Mouse (Mus musculus): Measurements from ENCODE around the gene Glb1l3. TPM values are rescaled to one million over a fixed set of nuclear protein-coding genes. Genes with fewer than 3 reads are reported as not detected.
"Not testable (repeated sequence)": the region's sequence is repeated elsewhere in the genome, so short reads cannot be mapped to it uniquely, and the experiment has no call there.

The Glb1l3 gene
- not detected in 2 replicates for polyA plus RNA-seq (2014; fragmentation: Nextera tagmentation; extraction: Ambion mirVana)

- H3K27me3 ChIP-seq (ENCODE audit: control insufficient read depth, insufficient read depth, low read length) = no peaks in the 10 kb centered on the region
- no peaks in the 10 kb centered on the region for H3K36me3 ChIP-seq (replicated peaks; ENCODE audit: control insufficient read depth, insufficient read depth, low read depth, low read length)
- H3K9ac ChIP-seq (replicated peaks; ENCODE audit: low read length) = no peak within 1 kb of the TSS
- ATAC-seq (replicated peaks; ENCODE audit: insufficient number of reproducible peaks, low FRiP score, low TSS enrichment, low read depth) (no peak), DNase-seq (ENCODE audit: low spot score) (no peak)
- H3K9me3 ChIP-seq (replicated peaks; ENCODE audit: control insufficient read depth, low read length) = no peaks in the 10 kb centered on the region
- H3K4me3 ChIP-seq (ENCODE audit: low read depth, low read length) = no peak within 1 kb of the TSS
- H3K4me1 ChIP-seq (ENCODE audit: control insufficient read depth, insufficient read depth, low read length) = no peaks in the 10 kb centered on the region
- 86% methylated on average over 5 of the region's 5 CpGs for WGBS
- no peak within 1 kb of the TSS for H3K4me2 ChIP-seq (ENCODE audit: low read depth, low read length)
- H3K27ac ChIP-seq (replicated peaks; ENCODE audit: low read depth, low read length) = no peak within 1 kb of the TSS
These were observed at the start of gene Glb1l3 for GRCm38 (mm10) chr9:26860751-26861150. Gene Glb1l3 (minus strand): TSS chr9:26860890.

GRCm38 (mm10) chr9:26869856-26870255, 9.2 kb upstream of the Glb1l3 start:
- not testable (repeated sequence) for H3K36me3 ChIP-seq (replicated peaks; ENCODE audit: control insufficient read depth, insufficient read depth, low read depth, low read length); H3K4me2 ChIP-seq (ENCODE audit: low read depth, low read length); H3K27me3 ChIP-seq (ENCODE audit: control insufficient read depth, insufficient read depth, low read length); H3K4me1 ChIP-seq (ENCODE audit: control insufficient read depth, insufficient read depth, low read length); H3K27ac ChIP-seq (replicated peaks; ENCODE audit: low read depth, low read length); H3K9me3 ChIP-seq (replicated peaks; ENCODE audit: control insufficient read depth, low read length); H3K9ac ChIP-seq (replicated peaks; ENCODE audit: low read length); ATAC-seq (replicated peaks; ENCODE audit: insufficient number of reproducible peaks, low FRiP score, low TSS enrichment, low read depth); DNase-seq (ENCODE audit: low spot score); H3K4me3 ChIP-seq (ENCODE audit: low read depth, low read length)
- 78% methylated on average over 7 of the region's 7 CpGs for WGBS

- Histone ChIP-seq H3K4me3 (ENCODE audit: low read depth, low read length) (no peak overlapping the region), H3K4me1 (ENCODE audit: control insufficient read depth, insufficient read depth, low read length) (no peaks in the 10 kb centered on the region), H3K4me2 (ENCODE audit: low read depth, low read length) (no peak overlapping the region), H3K36me3 (replicated peaks; ENCODE audit: control insufficient read depth, insufficient read depth, low read depth, low read length) (no peaks in the 10 kb centered on the region), H3K9ac (replicated peaks; ENCODE audit: low read length) (no peak overlapping the region), H3K9me3 (replicated peaks; ENCODE audit: control insufficient read depth, low read length) (no peaks in the 10 kb centered on the region), H3K27ac (replicated peaks; ENCODE audit: low read depth, low read length) (no peak overlapping the region), H3K27me3 (ENCODE audit: control insufficient read depth, insufficient read depth, low read length) (no peaks in the 10 kb centered on the region)
- no peak for DNase-seq (ENCODE audit: low spot score)
- 92% methylated on average over 3 of the region's 3 CpGs for WGBS
- ATAC-seq (replicated peaks; ENCODE audit: insufficient number of reproducible peaks, low FRiP score, low TSS enrichment, low read depth) = no peak
These were observed 29.6 kb downstream of the Glb1l3 start for GRCm38 (mm10) chr9:26831089-26831488.

- H3K9ac ChIP-seq (replicated peaks; ENCODE audit: low read length) = no peak overlapping the region
- 67% methylated on average over 1 of the region's 1 CpGs for WGBS
These were observed 40.7 kb downstream of the Glb1l3 start for GRCm38 (mm10) chr9:26819942-26820341.

GRCm38 (mm10) chr9:26808735-26809134, 52.0 kb downstream of the Glb1l3 start:
- WGBS = 89% methylated on average over 2 of the region's 2 CpGs
- H3K9ac ChIP-seq (replicated peaks; ENCODE audit: low read length) = no peak overlapping the region
- H3K4me3 ChIP-seq (ENCODE audit: low read depth, low read length) = no peak overlapping the region
- no peak overlapping the region for H3K27ac ChIP-seq (replicated peaks; ENCODE audit: low read depth, low read length)
- H3K4me1 ChIP-seq (ENCODE audit: control insufficient read depth, insufficient read depth, low read length) = no peaks in the 10 kb centered on the region
- DNase-seq (ENCODE audit: low spot score) = no peak
- H3K9me3 ChIP-seq (replicated peaks; ENCODE audit: control insufficient read depth, low read length) = no peaks in the 10 kb centered on the region
- H3K27me3 ChIP-seq (ENCODE audit: control insufficient read depth, insufficient read depth, low read length) = no peaks in the 10 kb centered on the region
- H3K36me3 ChIP-seq (replicated peaks; ENCODE audit: control insufficient read depth, insufficient read depth, low read depth, low read length) = no peaks in the 10 kb centered on the region
- H3K4me2 ChIP-seq (ENCODE audit: low read depth, low read length) = no peak overlapping the region
- ATAC-seq (replicated peaks; ENCODE audit: insufficient number of reproducible peaks, low FRiP score, low TSS enrichment, low read depth) = no peak

More at GRCm38 (mm10) chr9:26819942-26820341, 40.7 kb downstream of the Glb1l3 start:
- Histone ChIP-seq H3K9me3 (replicated peaks; ENCODE audit: control insufficient read depth, low read length) (no peaks in the 10 kb centered on the region), H3K36me3 (replicated peaks; ENCODE audit: control insufficient read depth, insufficient read depth, low read depth, low read length) (no peaks in the 10 kb centered on the region), H3K27me3 (ENCODE audit: control insufficient read depth, insufficient read depth, low read length) (no peaks in the 10 kb centered on the region), H3K4me3 (ENCODE audit: low read depth, low read length) (no peak overlapping the region), H3K27ac (replicated peaks; ENCODE audit: low read depth, low read length) (no peak overlapping the region), H3K4me2 (ENCODE audit: low read depth, low read length) (no peak overlapping the region), H3K4me1 (ENCODE audit: control insufficient read depth, insufficient read depth, low read length) (no peaks in the 10 kb centered on the region)
- DNase-seq (ENCODE audit: low spot score) (no peak), ATAC-seq (replicated peaks; ENCODE audit: insufficient number of reproducible peaks, low FRiP score, low TSS enrichment, low read depth) (no peak)

GRCm38 (mm10) chr9:26805935-26806666, 54.6 kb downstream of the Glb1l3 start, which contains the start of gene Glb1l2:
Gene Glb1l2 (minus strand): TSS chr9:26806468.
- Histone ChIP-seq H3K9ac (replicated peaks; ENCODE audit: low read length) (peak within 1 kb of the TSS; percentile 67), H3K4me3 (ENCODE audit: low read depth, low read length) (peak within 1 kb of the TSS; percentile 45), H3K9me3 (replicated peaks; ENCODE audit: control insufficient read depth, low read length) (no peaks in the 10 kb centered on the region), H3K4me1 (ENCODE audit: control insufficient read depth, insufficient read depth, low read length) (no peaks in the 10 kb centered on the region), H3K27ac (replicated peaks; ENCODE audit: low read depth, low read length) (no peak within 1 kb of the TSS), H3K4me2 (ENCODE audit: low read depth, low read length) (peak within 1 kb of the TSS; percentile 52), H3K36me3 (replicated peaks; ENCODE audit: control insufficient read depth, insufficient read depth, low read depth, low read length) (no peaks in the 10 kb centered on the region), H3K27me3 (ENCODE audit: control insufficient read depth, insufficient read depth, low read length) (no peaks in the 10 kb centered on the region)
- WGBS = 2% methylated on average over 33 of the region's 33 CpGs
- ATAC-seq (replicated peaks; ENCODE audit: insufficient number of reproducible peaks, low FRiP score, low TSS enrichment, low read depth) (peak; percentile 100), DNase-seq (ENCODE audit: low spot score) (peak; percentile 98)

GRCm38 (mm10) chr9:26804321-26804720, 56.4 kb downstream of the Glb1l3 start:
- no peak for ATAC-seq (replicated peaks; ENCODE audit: insufficient number of reproducible peaks, low FRiP score, low TSS enrichment, low read depth)
- Histone ChIP-seq H3K9me3 (replicated peaks; ENCODE audit: control insufficient read depth, low read length) (no peaks in the 10 kb centered on the region), H3K4me3 (ENCODE audit: low read depth, low read length) (no peak overlapping the region), H3K4me1 (ENCODE audit: control insufficient read depth, insufficient read depth, low read length) (no peaks in the 10 kb centered on the region), H3K27me3 (ENCODE audit: control insufficient read depth, insufficient read depth, low read length) (no peaks in the 10 kb centered on the region), H3K4me2 (ENCODE audit: low read depth, low read length) (no peak overlapping the region), H3K9ac (replicated peaks; ENCODE audit: low read length) (no peak overlapping the region), H3K27ac (replicated peaks; ENCODE audit: low read depth, low read length) (no peak overlapping the region), H3K36me3 (replicated peaks; ENCODE audit: control insufficient read depth, insufficient read depth, low read depth, low read length) (no peaks in the 10 kb centered on the region)
- no peak for DNase-seq (ENCODE audit: low spot score)

GRCm38 (mm10) chr9:26800357-26800756, 60.3 kb downstream of the Glb1l3 start:
- ATAC-seq (replicated peaks; ENCODE audit: insufficient number of reproducible peaks, low FRiP score, low TSS enrichment, low read depth) = no peak

More at GRCm38 (mm10) chr9:26800357-26800756, 60.3 kb downstream of the Glb1l3 start:
- Histone ChIP-seq H3K4me1 (ENCODE audit: control insufficient read depth, insufficient read depth, low read length) (no peaks in the 10 kb centered on the region), H3K27ac (replicated peaks; ENCODE audit: low read depth, low read length) (no peak overlapping the region), H3K9ac (replicated peaks; ENCODE audit: low read length) (no peak overlapping the region), H3K9me3 (replicated peaks; ENCODE audit: control insufficient read depth, low read length) (no peaks in the 10 kb centered on the region), H3K4me3 (ENCODE audit: low read depth, low read length) (no peak overlapping the region), H3K27me3 (ENCODE audit: control insufficient read depth, insufficient read depth, low read length) (no peaks in the 10 kb centered on the region), H3K4me2 (ENCODE audit: low read depth, low read length) (no peak overlapping the region), H3K36me3 (replicated peaks; ENCODE audit: control insufficient read depth, insufficient read depth, low read depth, low read length) (no peaks in the 10 kb centered on the region)
- DNase-seq (ENCODE audit: low spot score) = no peak
- 89% methylated on average over 2 of the region's 2 CpGs for WGBS

Data from embryonic facial prominence, embryonic 11.5 days (tissue).